Mouse (Mus musculus) right cerebral cortex, adult 18-20 months (tissue): ENCODE data around the gene Olfr1191-ps1.
"Not testable (repeated sequence)": the region's sequence is repeated elsewhere in the genome, so short reads cannot be mapped to it uniquely, and the experiment has no call there.

Experiments used
- DNase-seq: peaks from one replicate; pipeline ENCODE4 v3.0.0; 2022; ENCODE audit warnings: mixed read lengths

The Olfr1191-ps1 gene

GRCm38 (mm10) chr2:88640242-88640641 lies at the start of gene Olfr1191-ps1:
TSS of gene Olfr1191-ps1 (plus strand) at chr2:88640542.
- not testable (repeated sequence) for DNase-seq

- no peak for DNase-seq
Measured at GRCm38 (mm10) chr2:88648209-88648608, 7.9 kb downstream of the Olfr1191-ps1 start, which contains the start of gene Olfr1192-ps1. TSS of gene Olfr1192-ps1 (plus strand) at chr2:88648509.

- not testable (repeated sequence) for DNase-seq
Measured at GRCm38 (mm10) chr2:88675328-88675727, 35.0 kb downstream of the Olfr1191-ps1 start, which contains the start of gene Olfr1193. TSS of gene Olfr1193 (plus strand) at chr2:88675628.

DNA sequence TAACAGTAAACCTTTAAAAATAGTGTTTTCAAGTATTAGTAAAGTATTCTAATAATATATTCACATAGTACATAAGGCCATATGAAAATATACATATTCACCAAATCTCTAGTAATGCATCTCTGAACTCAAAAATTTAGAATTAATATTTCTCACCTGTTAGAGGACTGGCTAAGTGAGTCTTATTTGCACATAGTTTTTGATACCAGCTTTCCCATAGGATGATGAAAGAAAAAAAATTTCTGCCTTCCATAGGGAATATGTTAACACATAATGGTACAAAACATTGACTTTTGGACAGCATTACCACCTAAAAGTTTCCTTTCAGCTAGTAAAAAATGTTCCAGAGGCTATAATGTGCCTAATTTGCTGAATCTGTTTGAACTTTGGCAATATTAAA lies 48.7 kb downstream of the Olfr1191-ps1 start, which contains the start of gene Olfr1195:
Gene Olfr1195, minus strand, starts transcription at position 101 of the 400 bp plus-strand sequence.
- no peak for DNase-seq
